Mouse (Mus musculus): ENCODE results near the gene Sec24d. TPM values are rescaled to one million over a fixed set of nuclear protein-coding genes. Genes with fewer than 3 reads are reported as not detected.

Sec24d gene
- 21.7 and 22.2 TPM in 2 replicates for polyA plus RNA-seq (2015; fragmentation: Nextera tagmentation; extraction: Ambion mirVana)

DNA sequence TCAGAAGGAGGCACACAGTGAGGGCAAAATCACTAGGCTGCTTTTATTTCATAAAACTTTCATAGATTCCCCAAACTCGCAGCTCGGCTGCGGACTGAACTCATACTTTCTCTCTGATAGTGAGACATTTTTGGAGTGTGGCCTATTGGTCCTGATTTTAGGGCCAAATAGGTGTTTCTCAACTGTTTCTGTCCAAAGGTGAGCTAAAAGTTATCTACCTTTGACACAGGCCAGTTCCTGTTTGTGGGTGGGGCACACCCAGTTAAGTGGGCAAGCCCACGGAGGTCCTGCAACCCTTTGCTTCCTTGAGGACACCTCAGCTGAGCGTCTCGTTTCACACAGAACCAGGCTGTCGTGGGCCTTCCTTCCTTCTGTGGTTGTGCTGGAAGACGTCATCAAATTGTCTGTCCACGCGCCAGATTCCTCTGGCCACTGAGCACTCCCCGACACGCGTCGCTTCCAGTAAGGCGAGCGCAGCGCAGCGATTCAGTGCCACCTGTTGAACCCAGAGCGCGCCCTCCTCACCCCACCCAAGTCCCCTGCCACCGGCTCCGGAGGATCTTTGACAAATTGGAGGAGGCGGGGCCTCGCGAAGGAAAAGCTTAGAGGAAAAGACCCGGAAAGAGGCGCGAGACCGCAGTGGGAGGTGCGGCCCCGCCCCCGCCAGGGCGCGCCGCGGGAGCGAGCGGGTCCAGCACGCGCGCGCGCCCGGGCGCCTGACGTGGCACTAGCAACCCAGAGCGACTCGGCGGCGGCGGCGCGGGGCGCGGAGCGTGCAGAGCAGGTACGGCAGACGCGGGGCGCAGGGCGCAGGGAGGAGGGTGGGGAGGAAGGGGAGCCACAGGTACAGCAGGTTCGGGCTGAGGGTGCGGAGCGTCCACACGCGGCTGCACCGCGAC, at the start of gene Sec24d:
Sec24d (plus strand) TSS at position 703 of the 899 bp plus-strand sequence.
- H3K36me3 ChIP-seq (replicated peaks) = peaks cover 4% of the 10 kb centered on the region; the same call in 1 of the 2 replicates
- WGBS (ENCODE audit: insufficient replicate concordance) = 2% methylated on average over 68 of the region's 68 CpGs
- H3K4me3 ChIP-seq (replicated peaks) = peak within 1 kb of the TSS; percentile 62
- H3K4me2 ChIP-seq = peak within 1 kb of the TSS; percentile 63
- ATAC-seq (ENCODE audit: insufficient read depth) = peak; percentile 82
- H3K27ac ChIP-seq (replicated peaks) = peak within 1 kb of the TSS; percentile 62
- H3K9ac ChIP-seq = peak within 1 kb of the TSS; percentile 39
- H3K9me3 ChIP-seq (replicated peaks) = no peaks in the 10 kb centered on the region
- peaks cover 20% of the 10 kb centered on the region for H3K27me3 ChIP-seq
- 0 out of 2 replicates have a peak, but pooled peaks cover 3% of the 10 kb centered on the region for H3K4me1 ChIP-seq (replicated peaks)

- H3K4me2 ChIP-seq = no peak overlapping the region
- ATAC-seq (ENCODE audit: insufficient read depth) = no peak
- no peaks in the 10 kb centered on the region for H3K4me1 ChIP-seq (replicated peaks)
- H3K36me3 ChIP-seq (replicated peaks) = no peaks in the 10 kb centered on the region
- H3K27me3 ChIP-seq = no peaks in the 10 kb centered on the region
- H3K9ac ChIP-seq = no peak overlapping the region
- H3K4me3 ChIP-seq (replicated peaks) = no peak overlapping the region
- no peaks in the 10 kb centered on the region for H3K9me3 ChIP-seq (replicated peaks)
- H3K27ac ChIP-seq (replicated peaks) = no peak overlapping the region
- WGBS (ENCODE audit: insufficient replicate concordance) = 48% methylated on average over 6 of the region's 6 CpGs
Measured at GRCm38 (mm10) chr3:123218646-123219045, 48.6 kb upstream of the Sec24d start.

DNA sequence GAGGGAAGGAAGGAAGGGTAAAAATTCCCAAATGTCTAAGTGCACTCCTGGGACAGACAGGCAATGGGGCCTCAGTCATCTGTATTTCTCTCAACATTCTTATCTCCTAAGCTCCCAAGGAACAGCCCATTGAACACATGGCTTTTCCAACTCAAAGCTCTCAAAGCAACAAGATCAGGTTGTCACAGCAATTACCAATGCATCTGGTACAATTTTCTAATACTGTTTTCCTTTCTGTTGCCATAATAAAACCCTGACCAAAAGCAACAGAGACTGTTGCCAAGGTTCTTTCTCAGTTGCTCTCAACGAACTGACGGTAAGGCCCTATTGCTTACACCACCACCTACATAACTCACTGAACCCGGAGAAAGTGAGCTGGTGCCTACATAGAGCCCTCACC, 40.0 kb upstream of the Sec24d start:
- Histone ChIP-seq H3K27me3 (no peaks in the 10 kb centered on the region), H3K9ac (no peak overlapping the region), H3K4me1 (replicated peaks) (no peaks in the 10 kb centered on the region), H3K36me3 (replicated peaks) (no peaks in the 10 kb centered on the region), H3K9me3 (replicated peaks) (no peaks in the 10 kb centered on the region), H3K27ac (replicated peaks) (no peak overlapping the region), H3K4me2 (no peak overlapping the region), H3K4me3 (replicated peaks) (no peak overlapping the region)
- WGBS (ENCODE audit: insufficient replicate concordance) = 65% methylated on average over 3 of the region's 3 CpGs
- ATAC-seq (ENCODE audit: insufficient read depth) = no peak

GRCm38 (mm10) chr3:123231639-123232038, 35.6 kb upstream of the Sec24d start:
- H3K4me2 ChIP-seq = no peak overlapping the region
- ATAC-seq (ENCODE audit: insufficient read depth) = no peak
- H3K27me3 ChIP-seq = peaks cover 16% of the 10 kb centered on the region
- H3K4me1 ChIP-seq (replicated peaks) = no peaks in the 10 kb centered on the region
- 52% methylated on average over 2 of the region's 2 CpGs for WGBS (ENCODE audit: insufficient replicate concordance)
- H3K36me3 ChIP-seq (replicated peaks) = no peaks in the 10 kb centered on the region
- no peak overlapping the region for H3K4me3 ChIP-seq (replicated peaks)
- H3K27ac ChIP-seq (replicated peaks) = no peak overlapping the region
- no peaks in the 10 kb centered on the region for H3K9me3 ChIP-seq (replicated peaks)
- H3K9ac ChIP-seq = no peak overlapping the region

GRCm38 (mm10) chr3:123234191-123234836, 32.9 kb upstream of the Sec24d start:
- no peaks in the 10 kb centered on the region for H3K36me3 ChIP-seq (replicated peaks)
- H3K4me2 ChIP-seq = no peak overlapping the region
- ATAC-seq (ENCODE audit: insufficient read depth) = no peak
- no peak overlapping the region for H3K9ac ChIP-seq
- H3K4me1 ChIP-seq (replicated peaks) = no peaks in the 10 kb centered on the region
- H3K27ac ChIP-seq (replicated peaks) = no peak overlapping the region
- H3K4me3 ChIP-seq (replicated peaks) = no peak overlapping the region
- H3K27me3 ChIP-seq = peaks cover 22% of the 10 kb centered on the region
- WGBS (ENCODE audit: insufficient replicate concordance) = 38% methylated on average over 16 of the region's 16 CpGs
- H3K9me3 ChIP-seq (replicated peaks) = no peaks in the 10 kb centered on the region

GRCm38 (mm10) chr3:123235495-123235894, 31.8 kb upstream of the Sec24d start:
- Histone ChIP-seq H3K36me3 (replicated peaks) (no peaks in the 10 kb centered on the region), H3K4me3 (replicated peaks) (peak overlapping the region; percentile 34), H3K27me3 (peaks cover 22% of the 10 kb centered on the region), H3K27ac (replicated peaks) (no peak overlapping the region), H3K9ac (no peak overlapping the region), H3K4me1 (replicated peaks) (no peaks in the 10 kb centered on the region), H3K4me2 (peak overlapping the region; percentile 57), H3K9me3 (replicated peaks) (no peaks in the 10 kb centered on the region)
- no peak for ATAC-seq (ENCODE audit: insufficient read depth)
- 25% methylated on average over 7 of the region's 7 CpGs for WGBS (ENCODE audit: insufficient replicate concordance)

DNA sequence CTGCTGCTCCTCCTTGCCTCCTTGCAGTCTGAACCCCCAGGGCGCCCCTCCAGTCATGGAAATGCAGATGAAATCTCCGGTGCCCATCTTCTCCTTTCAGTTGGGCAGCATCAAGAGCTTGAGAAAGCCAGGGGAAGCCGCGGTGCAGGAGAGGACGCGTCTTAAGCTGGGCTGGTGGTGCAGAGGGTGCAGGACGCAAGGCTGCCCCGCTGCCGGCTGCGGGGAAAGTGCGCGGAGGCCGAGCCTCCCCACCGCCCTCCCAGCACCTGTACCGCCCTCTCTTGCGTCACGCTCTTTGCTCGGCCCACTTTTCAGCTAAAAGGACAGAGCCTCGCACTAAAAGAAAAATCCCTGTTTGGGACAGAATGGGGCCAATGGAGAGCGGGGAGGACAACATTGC, 31.3 kb upstream of the Sec24d start, which contains the start of gene Synpo2:
Synpo2 (minus strand) TSS at position 229 of the 400 bp plus-strand sequence.
- H3K4me2 ChIP-seq = peak within 1 kb of the TSS; percentile 57
- ATAC-seq (ENCODE audit: insufficient read depth) = no peak
- no peak within 1 kb of the TSS for H3K9ac ChIP-seq
- H3K36me3 ChIP-seq (replicated peaks) = no peaks in the 10 kb centered on the region
- H3K9me3 ChIP-seq (replicated peaks) = no peaks in the 10 kb centered on the region
- H3K4me3 ChIP-seq (replicated peaks) = peak within 1 kb of the TSS; percentile 34
- H3K27ac ChIP-seq (replicated peaks) = no peak within 1 kb of the TSS
- H3K27me3 ChIP-seq = peaks cover 22% of the 10 kb centered on the region
- no peaks in the 10 kb centered on the region for H3K4me1 ChIP-seq (replicated peaks)
- WGBS (ENCODE audit: insufficient replicate concordance) = 2% methylated on average over 20 of the region's 20 CpGs

GRCm38 (mm10) chr3:123237039-123237438, 30.2 kb upstream of the Sec24d start:
- Histone ChIP-seq H3K9ac (no peak overlapping the region), H3K27me3 (peaks cover 22% of the 10 kb centered on the region), H3K4me2 (no peak overlapping the region), H3K27ac (replicated peaks) (no peak overlapping the region), H3K9me3 (replicated peaks) (no peaks in the 10 kb centered on the region), H3K4me3 (replicated peaks) (no peak overlapping the region), H3K4me1 (replicated peaks) (no peaks in the 10 kb centered on the region), H3K36me3 (replicated peaks) (no peaks in the 10 kb centered on the region)
- no peak for ATAC-seq (ENCODE audit: insufficient read depth)
- WGBS (ENCODE audit: insufficient replicate concordance) = 36% methylated on average over 7 of the region's 7 CpGs

DNA sequence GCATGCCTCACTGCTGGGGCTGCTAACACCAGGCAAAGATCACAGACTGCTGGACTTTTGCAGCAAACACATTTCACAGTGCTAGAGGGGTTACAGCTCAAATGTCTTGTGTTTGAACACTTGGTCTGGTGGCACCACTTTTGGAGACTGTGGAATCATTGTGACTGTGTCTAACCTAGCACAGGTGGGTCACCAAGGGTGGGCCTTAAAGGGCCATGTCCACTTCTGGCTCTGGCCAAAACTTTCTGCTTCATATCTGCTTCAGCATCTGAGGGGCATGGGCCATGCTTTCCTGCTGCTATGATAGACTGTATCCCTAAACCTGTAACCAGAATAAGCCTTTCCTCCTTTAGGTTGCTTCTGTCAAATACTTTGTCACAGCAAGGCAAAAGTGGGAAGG, 29.8 kb upstream of the Sec24d start:
- H3K9me3 ChIP-seq (replicated peaks) = no peaks in the 10 kb centered on the region
- H3K9ac ChIP-seq = no peak overlapping the region
- H3K4me1 ChIP-seq (replicated peaks) = no peaks in the 10 kb centered on the region
- no peak overlapping the region for H3K4me3 ChIP-seq (replicated peaks)
- peaks cover 22% of the 10 kb centered on the region for H3K27me3 ChIP-seq
- H3K4me2 ChIP-seq = no peak overlapping the region
- H3K27ac ChIP-seq (replicated peaks) = no peak overlapping the region
- no peak for ATAC-seq (ENCODE audit: insufficient read depth)
- no peaks in the 10 kb centered on the region for H3K36me3 ChIP-seq (replicated peaks)

DNA sequence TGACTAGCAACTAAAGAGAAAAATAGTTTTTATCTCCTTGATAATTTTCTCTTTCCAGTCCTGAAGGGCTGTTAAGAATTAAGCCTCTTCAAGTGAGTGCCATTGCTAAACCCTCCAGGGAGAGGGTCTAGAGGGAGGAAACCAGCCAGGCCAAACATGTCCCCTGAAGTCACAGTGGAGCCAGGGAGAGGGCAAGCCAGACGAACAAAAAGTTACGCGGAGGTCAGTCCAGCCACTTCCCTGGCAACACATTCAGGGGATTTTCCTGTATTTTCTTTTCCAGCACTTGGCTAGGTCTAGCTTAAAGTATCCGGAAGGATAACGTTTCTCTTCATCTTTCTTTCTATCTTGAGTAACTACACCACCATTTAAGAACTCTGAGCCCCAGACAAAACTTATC, 22.9 kb upstream of the Sec24d start:
- H3K4me2 ChIP-seq = no peak overlapping the region
- ATAC-seq (ENCODE audit: insufficient read depth) = no peak
- no peaks in the 10 kb centered on the region for H3K27me3 ChIP-seq
- H3K27ac ChIP-seq (replicated peaks) = no peak overlapping the region
- no peaks in the 10 kb centered on the region for H3K4me1 ChIP-seq (replicated peaks)
- no peaks in the 10 kb centered on the region for H3K36me3 ChIP-seq (replicated peaks)
- WGBS (ENCODE audit: insufficient replicate concordance) = 64% methylated on average over 5 of the region's 5 CpGs
- no peak overlapping the region for H3K4me3 ChIP-seq (replicated peaks)
- H3K9me3 ChIP-seq (replicated peaks) = no peaks in the 10 kb centered on the region
- no peak overlapping the region for H3K9ac ChIP-seq

GRCm38 (mm10) chr3:123245646-123246045, 21.6 kb upstream of the Sec24d start:
- no peaks in the 10 kb centered on the region for H3K9me3 ChIP-seq (replicated peaks)
- WGBS (ENCODE audit: insufficient replicate concordance) = 42% methylated on average over 4 of the region's 4 CpGs
- no peaks in the 10 kb centered on the region for H3K36me3 ChIP-seq (replicated peaks)
- no peak overlapping the region for H3K4me3 ChIP-seq (replicated peaks)
- no peaks in the 10 kb centered on the region for H3K4me1 ChIP-seq (replicated peaks)
- H3K9ac ChIP-seq = no peak overlapping the region
- ATAC-seq (ENCODE audit: insufficient read depth) = no peak
- no peak overlapping the region for H3K27ac ChIP-seq (replicated peaks)
- H3K27me3 ChIP-seq = no peaks in the 10 kb centered on the region
- H3K4me2 ChIP-seq = no peak overlapping the region

Data from liver, embryonic 15.5 days (tissue).